Mouse (Mus musculus) lung, postnatal 0 days (tissue): ENCODE measurements around the gene Sema3f. TPM values are rescaled to one million over a fixed set of nuclear protein-coding genes. Genes with fewer than 3 reads are reported as not detected.

Source experiments
- ATAC-seq: fragments of 200-750 bp; cut with Nextera tagmentation; 2 replicates; pipeline ENCODE4 v1.8.0; 2017; ENCODE audit warnings: moderate library complexity
- DNase-seq: peaks from one replicate; pipeline ENCODE4 v3.0.0-alpha.2; 2016; ENCODE audit warnings: low spot score
- H3K27ac ChIP-seq: fragments of 300-500 bp; sonication (generic); 2 replicates; pipeline ENCODE4 v1.5.1; 2014; ENCODE audit warnings: antibody characterized with exemption, mild to moderate bottlenecking, low read length, mixed read lengths
- H3K27me3 ChIP-seq: fragments of 300-500 bp; sonication (generic); replicated peaks from 2 replicates; pipeline ENCODE4 v1.6.1; 2014; ENCODE audit warnings: low read length, mixed read lengths; ENCODE audit not compliant: insufficient read depth
- H3K36me3 ChIP-seq: fragments of 300-500 bp; sonication (generic); 2 replicates; pipeline ENCODE4 v1.6.1; 2014; ENCODE audit warnings: low read length, mixed read lengths; ENCODE audit not compliant: insufficient read depth
- H3K4me1 ChIP-seq: fragments of 300-500 bp; sonication (generic); 2 replicates; pipeline ENCODE4 v1.6.1; 2014; ENCODE audit warnings: antibody characterized with exemption, low read depth, low read length, mixed read lengths; ENCODE audit not compliant: insufficient read depth
- H3K4me2 ChIP-seq: fragments of 300-500 bp; sonication (generic); replicated peaks from 2 replicates; pipeline ENCODE4 v1.6.1; 2014; ENCODE audit warnings: low read depth, mild to moderate bottlenecking, low read length, moderate library complexity, mixed read lengths
- H3K4me3 ChIP-seq: fragments of 300-500 bp; sonication (generic); 2 replicates; pipeline ENCODE4 v1.5.1; 2014; ENCODE audit warnings: low read depth, low read length
- H3K9ac ChIP-seq: fragments of 300-500 bp; sonication (generic); replicated peaks from 2 replicates; pipeline ENCODE4 v1.6.1; 2014; ENCODE audit warnings: low read depth, mild to moderate bottlenecking
- H3K9me3 ChIP-seq: fragments of 300-500 bp; sonication (generic); 2 replicates; pipeline ENCODE4 v1.6.1; 2016; ENCODE audit warnings: low read length, mixed read lengths
- CTCF ChIP-seq: IDR thresholded peaks from 2 replicates; pipeline ENCODE4 v1.5.1; 2016; ENCODE audit warnings: antibody characterized with exemption, mild to moderate bottlenecking
- EP300 ChIP-seq: IDR thresholded peaks from 2 replicates; pipeline ENCODE4 v1.6.1; 2016; ENCODE audit warnings: antibody characterized with exemption, mild to moderate bottlenecking, control low read depth
- WGBS: fragments of 180-500 bp; shearing (Covaris S2); extraction: QIAGEN DNeasy Blood & Tissue Kit; methylation state at CpG from one replicate; pipeline ENCODE4 v1.1.7; 2014; 5-methylcytosine and 5-hydroxymethylcytosine counted together
- polyA plus RNA-seq: library from polyadenylated mRNA; unstranded; fragments of >200 nt; fragmentation: Nextera tagmentation; extraction: Ambion mirVana; gene quantifications from 2 replicates; pipeline ENCODE4 v1.2.1, GENCODE M21; 2015

The Sema3f gene
- polyA plus RNA-seq, result 23.4 and 24.9 TPM in 2 replicates

GRCm38 (mm10) chr9:107709697-107710483, at the start of gene Sema3f:
TSS of gene Sema3f (minus strand) at chr9:107710475.
- peak; percentile 92 for ATAC-seq
- Histone ChIP-seq H3K4me1 (peaks cover 34% of the 10 kb centered on the region), H3K9ac (peak within 1 kb of the TSS; percentile 65), H3K4me3 (peak within 1 kb of the TSS; percentile 54), H3K36me3 (peaks cover 6% of the 10 kb centered on the region; the same call in 1 of the 2 replicates), H3K27ac (peak within 1 kb of the TSS; percentile 81), H3K27me3 (no peaks in the 10 kb centered on the region), H3K4me2 (peak within 1 kb of the TSS; percentile 80), H3K9me3 (no peaks in the 10 kb centered on the region)
- peak; percentile 90 for DNase-seq
- peak; percentile 87 for TF ChIP-seq CTCF
- no peak for TF ChIP-seq EP300
- WGBS, result 2% methylated on average over 60 of the region's 86 CpGs

GRCm38 (mm10) chr9:107759593-107759992, 49.3 kb upstream of the Sema3f start:
- WGBS, result 89% methylated on average over 6 of the region's 6 CpGs
- peaks cover 33% of the 10 kb centered on the region for H3K36me3 ChIP-seq

GRCm38 (mm10) chr9:107750378-107750777, 40.1 kb upstream of the Sema3f start:
- Histone ChIP-seq H3K9ac (no peak overlapping the region), H3K4me3 (no peak overlapping the region), H3K27me3 (no peaks in the 10 kb centered on the region), H3K4me1 (no peaks in the 10 kb centered on the region), H3K4me2 (no peak overlapping the region), H3K9me3 (no peaks in the 10 kb centered on the region), H3K36me3 (peaks cover 79% of the 10 kb centered on the region), H3K27ac (no peak overlapping the region)
- WGBS, result 84% methylated on average over 5 of the region's 5 CpGs
- TF ChIP-seq EP300 (no peak), CTCF (no peak)
- DNase-seq, result no peak
- no peak for ATAC-seq

More at GRCm38 (mm10) chr9:107759593-107759992, 49.3 kb upstream of the Sema3f start:
- Histone ChIP-seq H3K9me3 (no peaks in the 10 kb centered on the region), H3K9ac (no peak overlapping the region), H3K4me1 (no peaks in the 10 kb centered on the region), H3K4me2 (no peak overlapping the region), H3K27ac (no peak overlapping the region), H3K27me3 (no peaks in the 10 kb centered on the region), H3K4me3 (no peak overlapping the region)
- no peak for DNase-seq
- ATAC-seq, result no peak
- TF ChIP-seq EP300, result no peak
- TF ChIP-seq CTCF, result no peak

- Histone ChIP-seq H3K9me3 (no peaks in the 10 kb centered on the region), H3K27me3 (no peaks in the 10 kb centered on the region), H3K4me1 (no peaks in the 10 kb centered on the region), H3K4me3 (no peak overlapping the region), H3K4me2 (no peak overlapping the region), H3K27ac (no peak overlapping the region), H3K36me3 (peaks cover 87% of the 10 kb centered on the region), H3K9ac (no peak overlapping the region)
- ATAC-seq, result no peak
- TF ChIP-seq EP300 (no peak), CTCF (no peak)
- 90% methylated on average over 3 of the region's 3 CpGs for WGBS
- DNase-seq, result no peak
Measured at GRCm38 (mm10) chr9:107748063-107748462, 37.8 kb upstream of the Sema3f start.

GRCm38 (mm10) chr9:107747310-107747709, 37.0 kb upstream of the Sema3f start:
- H3K9me3 ChIP-seq, result no peaks in the 10 kb centered on the region
- TF ChIP-seq EP300 (no peak), CTCF (no peak)
- no peak overlapping the region for H3K4me2 ChIP-seq
- DNase-seq (no peak), ATAC-seq (no peak)
- H3K27ac ChIP-seq, result no peak overlapping the region
- no peaks in the 10 kb centered on the region for H3K27me3 ChIP-seq
- WGBS, result 47% methylated on average over 1 of the region's 1 CpGs
- no peak overlapping the region for H3K9ac ChIP-seq
- peaks cover 88% of the 10 kb centered on the region for H3K36me3 ChIP-seq
- H3K4me1 ChIP-seq, result no peaks in the 10 kb centered on the region
- H3K4me3 ChIP-seq, result no peak overlapping the region

- 93% methylated on average over 3 of the region's 3 CpGs for WGBS
- peak; percentile 43 for TF ChIP-seq CTCF
- TF ChIP-seq EP300, result no peak
- Histone ChIP-seq H3K9ac (no peak overlapping the region), H3K27ac (no peak overlapping the region), H3K4me1 (no peaks in the 10 kb centered on the region), H3K4me2 (no peak overlapping the region), H3K9me3 (no peaks in the 10 kb centered on the region), H3K36me3 (peaks cover 88% of the 10 kb centered on the region), H3K27me3 (no peaks in the 10 kb centered on the region), H3K4me3 (no peak overlapping the region)
- ATAC-seq (no peak), DNase-seq (no peak)
Measured at GRCm38 (mm10) chr9:107746679-107747078, 36.4 kb upstream of the Sema3f start.
